Mouse (Mus musculus) E14TG2a.4 (cell line): ENCODE data around the gene Ddx28.

Experiments used
- CTCF ChIP-seq: conservative IDR thresholded peaks from 2 replicates; pipeline ENCODE4 v1.5.1; 2014; ENCODE audit warnings: low read length
- NANOG ChIP-seq: IDR thresholded peaks from 2 replicates; pipeline ENCODE4 v1.6.1; 2014; ENCODE audit warnings: borderline replicate concordance, low read length, mixed read lengths

DNA sequence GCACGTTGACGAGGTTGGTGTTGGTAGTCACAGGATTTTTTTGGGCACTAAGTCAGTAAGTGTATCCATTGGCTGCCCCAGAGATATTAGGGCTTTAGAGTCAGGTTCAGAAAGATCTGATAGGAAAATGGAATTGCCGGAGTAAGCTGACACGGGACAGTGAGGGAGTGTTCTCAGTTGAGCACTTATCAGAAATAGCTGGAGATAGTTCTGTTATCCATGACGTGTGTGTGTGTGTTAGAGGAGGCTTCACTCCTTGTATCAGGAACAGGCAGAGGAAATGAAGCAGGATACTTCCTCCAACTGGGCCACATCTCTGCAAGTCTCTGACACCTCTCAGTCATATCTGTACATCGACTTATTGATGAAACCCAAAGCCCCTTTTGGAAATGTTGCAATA, 4.6 kb upstream of the Ddx28 start:
- TF ChIP-seq CTCF (no peak), NANOG (no peak)
